Mouse (Mus musculus): ENCODE data around the gene Tnfrsf14. TPM values are rescaled to one million over a fixed set of nuclear protein-coding genes. Genes with fewer than 3 reads are reported as not detected.

Tnfrsf14 gene
- total RNA-seq, 2 experiments from 2014 or later = 2.7 to 3.7 TPM

DNA sequence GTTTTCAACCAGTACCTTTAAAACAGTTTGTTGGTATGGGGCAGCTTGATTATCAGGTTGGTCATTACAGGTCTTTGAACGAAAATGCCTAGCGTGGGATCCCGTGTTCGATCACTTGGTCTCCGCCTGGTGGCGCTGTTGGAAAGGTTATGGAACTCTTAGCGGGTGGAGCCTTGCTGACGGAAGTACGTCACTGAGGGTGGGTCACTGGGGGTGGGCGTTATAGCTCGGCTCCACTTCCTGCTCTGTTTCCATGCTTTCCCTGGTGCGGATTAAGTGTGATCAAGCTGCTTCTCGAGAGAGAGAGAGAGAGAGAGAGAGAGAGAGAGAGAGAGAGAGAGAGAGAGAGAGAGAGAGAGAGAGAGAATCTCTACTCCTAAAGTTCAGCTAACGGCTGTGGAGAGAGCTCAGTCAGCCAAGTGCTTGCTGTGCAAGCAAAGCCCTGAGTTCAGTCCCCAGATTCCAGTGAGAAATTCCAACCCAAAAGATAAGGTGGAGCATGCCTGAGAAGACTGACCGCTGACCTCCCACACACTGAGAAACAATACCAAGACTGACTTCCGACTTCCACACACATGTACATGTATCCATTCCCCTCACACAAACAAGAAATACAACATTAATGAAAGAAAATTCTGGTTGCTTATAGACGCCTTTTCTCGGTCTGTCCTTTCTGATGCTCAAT is 50.4 kb downstream of the Tnfrsf14 start:
- DNase-seq = peak; percentile 97

GRCm38 (mm10) chr4:154873186-154873585 is 55.2 kb downstream of the Tnfrsf14 start:
- no peak for DNase-seq

Other genes with a start within 250 kb of the Tnfrsf14 start
- gene Ttc34, start 91.1 kb downstream of the Tnfrsf14 start, total RNA-seq (2021) = under 1 TPM; 0.26 to 0.41 TPM
- under 1 TPM; 0.21 to 0.72 TPM for gene Mmel1, start 59.0 kb downstream of the Tnfrsf14 start, total RNA-seq (2021)
- gene Fam213b, start 29.4 kb downstream of the Tnfrsf14 start, total RNA-seq (2021) = 10 to 100 TPM; 37.8 to 39.7 TPM
- gene Hes5, start 32.4 kb upstream of the Tnfrsf14 start, total RNA-seq (2021) = not detected
- gene Pank4, start 35.6 kb upstream of the Tnfrsf14 start, total RNA-seq (2021) = 10 to 100 TPM; 34.9 to 37.5 TPM
- not detected for gene Plch2, start 128.2 kb upstream of the Tnfrsf14 start, total RNA-seq (2021)
- 10 to 100 TPM; 16.6 to 17.1 TPM for gene Pex10, start 138.5 kb upstream of the Tnfrsf14 start, total RNA-seq (2021)
- gene Rer1, start 157.8 kb upstream of the Tnfrsf14 start, total RNA-seq (2021) = 10 to 100 TPM; 76.1 to 78.4 TPM
- 1 to 10 TPM; 2.8 to 3.0 TPM for gene Morn1, start 158.0 kb upstream of the Tnfrsf14 start, total RNA-seq (2021)

Measured in heart, postnatal 4 days (tissue).